Mouse (Mus musculus): ENCODE results near the gene Capn2.

Capn2 gene

GRCm38 (mm10) chr1:182523692-182524091 is 6.3 kb upstream of the Capn2 start:
- DNase-seq: no peak

GRCm38 (mm10) chr1:182522961-182523360 is 5.6 kb upstream of the Capn2 start:
- DNase-seq: peak in 1 of 2 experiments; percentile 0

- no peak for DNase-seq
Observed at GRCm38 (mm10) chr1:182520938-182521500, 3.6 kb upstream of the Capn2 start.

DNA sequence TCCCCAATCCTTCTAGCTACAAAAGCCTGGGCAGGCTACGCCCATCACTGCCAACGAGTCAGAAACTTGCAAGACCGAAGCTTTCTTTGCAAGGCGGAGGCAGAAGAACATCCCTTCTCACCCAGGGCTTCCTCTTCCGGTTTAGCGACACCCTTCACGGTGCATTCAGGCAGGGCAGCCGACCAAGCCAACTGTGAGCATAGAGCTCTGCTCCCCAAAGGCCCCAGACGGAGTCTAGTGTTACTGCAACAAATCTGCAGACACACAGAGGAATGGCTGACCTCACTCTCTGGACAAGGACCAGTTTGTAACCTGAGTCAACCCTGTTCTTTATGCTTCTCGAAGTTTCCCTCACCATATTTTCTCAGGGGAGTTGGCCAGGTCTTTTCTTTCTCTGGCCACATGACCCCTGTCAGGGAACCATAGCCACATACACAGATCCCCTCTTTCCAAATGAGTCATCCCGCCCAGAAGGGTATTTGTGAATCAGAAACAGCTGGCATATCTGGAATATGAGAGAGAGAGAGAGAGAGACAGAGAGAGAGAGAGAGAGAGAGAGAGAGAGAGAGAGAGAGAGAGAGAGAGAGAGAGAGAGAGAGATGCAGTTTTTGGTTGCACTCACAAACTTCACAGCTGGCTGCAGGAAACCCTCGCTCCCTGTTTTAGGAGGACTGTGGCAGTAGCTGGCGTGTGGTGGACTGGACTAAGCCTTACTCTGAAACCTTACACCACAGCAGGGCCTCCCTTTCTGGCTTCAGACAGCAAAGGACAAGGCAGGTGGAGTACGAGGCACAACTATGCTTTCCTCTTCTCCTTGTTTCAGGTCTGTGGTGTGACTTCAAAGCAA is 2.9 kb upstream of the Capn2 start:
- peak; percentile 64 to 73 for DNase-seq

DNA sequence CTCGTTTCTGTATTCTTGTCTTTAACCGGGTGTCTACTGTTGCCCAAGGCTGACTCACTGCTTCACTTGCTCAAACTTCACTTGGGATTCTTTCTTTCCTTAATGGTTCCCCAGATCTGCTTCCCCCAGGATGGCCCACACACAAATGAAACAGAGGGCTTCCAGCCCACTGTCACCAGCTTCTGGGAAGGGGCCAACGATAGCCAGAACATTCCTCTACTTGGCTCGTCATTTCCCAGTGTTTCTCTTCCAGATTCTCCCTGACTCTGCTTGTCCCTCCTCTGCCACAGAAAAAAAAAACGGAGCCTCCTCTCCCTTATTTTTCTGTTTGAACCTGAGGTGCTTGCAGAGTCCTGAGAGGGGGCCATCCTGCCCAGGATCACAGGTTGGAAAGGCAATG is 1.9 kb upstream of the Capn2 start:
- no peak for DNase-seq

DNA sequence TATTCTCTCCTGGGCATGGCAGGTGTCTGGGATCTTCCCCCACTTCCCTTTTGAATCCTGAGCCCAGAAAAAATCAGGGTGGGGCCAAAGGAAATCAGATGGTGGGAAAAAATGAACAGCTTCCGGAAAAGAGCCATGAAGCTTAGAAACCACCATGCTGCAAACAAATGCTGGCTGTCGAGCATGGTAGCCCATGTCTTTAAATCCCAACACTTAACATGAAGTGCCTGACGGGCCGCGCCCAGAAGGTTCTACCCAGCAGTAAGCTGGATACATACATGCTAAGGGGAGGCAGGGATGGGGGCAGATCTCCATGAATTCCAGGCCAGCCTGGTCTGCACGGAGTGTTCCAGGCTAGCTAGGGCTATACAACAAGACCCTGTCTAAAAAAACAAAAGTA is 1.4 kb upstream of the Capn2 start:
- DNase-seq: no peak

GRCm38 (mm10) chr1:182518143-182518680 is 804 bp upstream of the Capn2 start:
- no peak for DNase-seq

GRCm38 (mm10) chr1:182517677-182518011 is 236 bp upstream of the Capn2 start:
- DNase-seq: no peak

- no peak for DNase-seq
Observed at GRCm38 (mm10) chr1:182514803-182515590, 2.4 kb downstream of the Capn2 start.

GRCm38 (mm10) chr1:182513714-182514113 is 3.7 kb downstream of the Capn2 start:
- no peak for DNase-seq

DNA sequence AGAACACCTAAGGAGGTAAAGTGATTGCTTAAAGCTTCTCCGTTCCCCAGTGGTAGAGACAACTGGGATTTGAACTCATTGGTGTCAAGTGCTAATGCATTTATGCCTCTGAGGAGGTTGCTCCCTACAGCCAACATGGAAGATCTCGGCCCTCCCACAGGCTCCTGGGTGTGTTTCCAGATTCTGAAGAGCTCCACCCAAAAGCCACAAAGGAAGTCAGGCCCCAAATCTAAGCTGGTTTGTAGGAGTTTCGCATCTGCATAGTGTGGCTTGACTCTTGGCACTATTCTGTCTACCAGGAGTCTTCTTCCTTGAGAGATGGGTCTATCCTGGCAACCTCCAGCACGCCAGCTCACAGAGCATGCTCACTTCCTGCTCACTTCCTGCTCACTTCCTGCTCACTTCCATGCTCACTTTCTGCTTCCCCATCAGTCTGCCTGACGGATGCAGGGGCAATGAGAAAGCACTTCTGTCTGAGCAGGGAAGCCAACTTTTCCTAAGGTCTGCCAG is 4.5 kb downstream of the Capn2 start:
- no peak for DNase-seq

DNA sequence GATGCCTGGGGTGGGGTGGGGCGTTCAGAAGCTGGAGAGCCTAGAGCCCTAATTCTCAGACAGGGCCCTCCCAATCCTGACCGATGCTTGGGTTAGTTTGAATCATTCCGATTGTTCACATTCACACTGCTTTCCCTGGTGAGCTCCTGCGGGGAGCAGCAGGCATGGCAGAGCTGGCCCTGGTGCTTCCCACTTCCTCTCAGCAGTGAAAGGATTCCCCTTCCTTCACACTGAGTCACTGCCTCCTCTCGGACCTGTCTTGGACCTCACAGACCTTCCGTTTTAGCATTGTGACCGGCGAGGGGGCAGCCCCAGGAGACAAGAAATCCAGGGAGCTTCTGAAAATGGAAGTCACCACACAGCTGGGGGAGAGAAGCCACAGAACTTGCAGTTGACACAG is 5.6 kb downstream of the Capn2 start:
- no peak for DNase-seq

DNA sequence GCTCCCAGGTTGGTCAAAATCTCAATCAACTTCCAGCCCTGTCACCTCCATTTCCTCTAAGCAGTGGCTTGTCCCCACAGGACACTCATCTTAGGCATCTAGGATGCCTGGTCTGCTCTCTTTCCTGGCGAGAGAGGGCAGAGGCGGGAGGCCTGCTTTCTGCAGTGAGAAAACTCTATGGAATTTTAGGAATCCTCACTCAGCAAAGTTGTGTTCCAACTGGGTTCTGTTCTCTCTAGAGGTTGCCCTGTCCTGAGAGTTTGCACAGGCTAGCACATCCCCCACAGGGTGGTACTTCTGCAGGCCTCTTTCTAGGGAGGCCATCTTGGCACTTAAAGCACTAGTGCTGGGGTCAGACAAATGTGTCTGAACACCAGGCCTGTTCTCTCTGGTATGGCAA is 6.3 kb downstream of the Capn2 start:
- DNase-seq: no peak

DNA sequence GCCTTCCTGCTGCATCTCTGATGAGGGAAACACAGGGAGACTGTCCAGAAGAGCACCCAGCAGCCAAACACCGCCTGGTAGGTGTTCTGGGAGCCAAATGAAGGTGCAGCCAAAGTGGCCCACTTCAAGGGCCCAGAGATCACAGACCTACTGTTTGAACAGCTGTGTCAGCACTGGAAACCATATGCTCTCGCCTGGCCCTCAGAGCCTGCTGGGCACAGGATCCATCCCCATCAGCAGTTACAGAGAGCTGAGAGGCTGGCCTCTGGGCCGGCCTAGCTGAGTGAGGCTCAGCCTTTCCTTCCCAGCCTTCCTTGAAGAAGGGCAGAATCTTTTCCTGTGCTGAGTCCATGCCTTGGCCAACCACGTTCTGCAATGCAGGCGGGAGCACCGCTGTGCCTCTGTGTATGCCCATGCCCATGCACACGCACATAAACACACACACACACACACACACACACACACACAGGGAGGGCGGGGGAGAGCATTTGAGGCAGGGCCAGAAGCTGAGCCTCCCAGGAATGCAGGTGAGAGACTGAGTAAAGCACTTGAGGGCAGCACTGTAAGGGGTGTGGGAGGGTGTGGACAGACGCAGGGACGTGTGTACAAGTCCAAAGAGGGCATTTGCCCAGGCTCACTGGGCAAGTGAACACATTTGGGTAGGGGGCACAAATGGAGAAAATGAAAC is 8.2 kb downstream of the Capn2 start:
- no peak for DNase-seq

GRCm38 (mm10) chr1:182506229-182506986 is 11.0 kb downstream of the Capn2 start:
- peak; percentile 45 to 51 for DNase-seq

GRCm38 (mm10) chr1:182505291-182505690 is 12.1 kb downstream of the Capn2 start:
- DNase-seq: no peak

DNA sequence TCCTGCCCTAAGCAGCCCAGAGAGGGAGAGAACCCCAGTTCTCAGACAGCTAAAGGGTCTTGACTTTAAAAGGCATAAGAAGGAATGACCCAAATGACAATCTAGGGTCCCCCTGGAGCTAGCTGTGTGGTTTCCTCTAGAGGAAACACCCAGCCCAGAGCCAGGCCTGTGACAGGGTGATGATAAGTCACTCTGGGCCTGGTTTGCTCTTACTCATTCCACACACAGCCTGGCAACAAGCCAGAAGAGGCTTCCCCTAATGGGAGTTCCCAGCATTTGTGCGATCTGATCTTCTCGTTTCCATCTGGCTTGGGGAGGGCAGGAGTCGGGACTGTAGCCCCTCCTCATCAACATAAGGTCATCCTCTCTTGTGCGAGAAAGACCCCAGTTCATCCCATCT is 13.2 kb downstream of the Capn2 start:
- DNase-seq: no peak

GRCm38 (mm10) chr1:182503206-182503900 is 14.1 kb downstream of the Capn2 start:
- no peak for DNase-seq

DNA sequence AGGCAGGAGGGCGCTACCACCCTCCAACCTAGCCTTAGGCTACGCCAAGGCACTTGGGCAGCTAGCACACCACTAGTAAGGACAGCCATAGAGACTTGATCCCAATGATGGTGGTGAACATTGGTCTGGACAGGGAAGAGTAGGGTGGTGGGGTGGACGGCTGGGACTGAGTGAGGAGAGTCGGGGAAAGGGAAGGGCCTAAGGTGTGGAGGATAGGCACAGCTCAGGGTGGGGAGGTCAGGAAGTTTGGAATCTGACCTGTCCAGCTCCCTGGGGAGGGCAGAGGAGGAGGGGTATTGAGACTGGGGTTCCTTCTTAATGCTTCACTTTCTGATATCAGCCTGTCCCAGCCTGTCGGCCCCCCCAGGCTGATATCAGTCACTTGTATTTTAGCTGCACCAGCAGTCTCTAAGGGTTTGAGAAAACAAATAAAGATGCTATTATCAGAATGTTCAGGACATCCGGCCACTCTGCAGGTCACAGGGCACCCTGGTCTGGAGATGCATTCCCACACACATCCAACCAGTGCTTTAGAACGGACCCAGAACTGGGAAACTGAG is 14.8 kb downstream of the Capn2 start:
- DNase-seq: no peak

- no peak for DNase-seq
Observed at GRCm38 (mm10) chr1:182501815-182502405, 15.5 kb downstream of the Capn2 start.

DNA sequence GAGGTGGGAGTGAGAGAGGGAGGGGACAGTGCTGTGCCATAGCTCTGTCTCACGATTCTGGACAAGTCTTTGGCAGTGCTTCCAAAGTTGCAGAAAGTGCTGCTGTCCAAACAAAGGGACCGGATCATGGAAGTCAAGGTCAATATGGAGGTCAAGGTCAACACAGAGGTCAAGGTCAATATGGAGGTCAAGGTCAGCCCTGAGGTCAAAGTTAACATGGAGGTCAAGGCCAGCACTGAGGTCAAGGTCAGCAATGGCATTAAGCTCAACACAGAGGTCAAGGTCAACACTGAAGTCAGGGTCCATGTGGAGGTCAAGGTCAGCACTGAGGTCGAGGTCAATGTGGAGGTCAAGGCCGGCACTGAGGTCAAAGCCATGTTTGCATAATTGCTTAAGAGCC is 16.6 kb downstream of the Capn2 start:
- no peak for DNase-seq
